Mouse (Mus musculus): ENCODE measurements around the gene Fnbp1l.

- TF ChIP-seq POLR2A (IDR thresholded peaks at IDR 0.05; ENCODE audit: borderline replicate concordance, control insufficient read depth, low read depth, low read length) (no peak), CTCF (IDR thresholded peaks at IDR 0.05; ENCODE audit: control insufficient read depth, insufficient read depth, low read length) (0 out of 2 replicates have a peak, but pooled peaks have one; percentile 9)
Observed at GRCm38 (mm10) chr3:122639197-122639475, 19.6 kb upstream of the Fnbp1l start.

Data from bone marrow, adult 2 months (tissue).